Mouse (Mus musculus) kidney, adult 18-20 months (tissue): ENCODE data around the gene Gab3.

Experiments
- DNase-seq: peaks from one replicate; pipeline ENCODE4 v3.0.0; 2021

The Gab3 gene

GRCm38 (mm10) chrX:75084774-75085508 is at the start of gene Gab3:
Gab3 (minus strand) TSS chrX:75085458.
- peak; percentile 44 for DNase-seq

DNA sequence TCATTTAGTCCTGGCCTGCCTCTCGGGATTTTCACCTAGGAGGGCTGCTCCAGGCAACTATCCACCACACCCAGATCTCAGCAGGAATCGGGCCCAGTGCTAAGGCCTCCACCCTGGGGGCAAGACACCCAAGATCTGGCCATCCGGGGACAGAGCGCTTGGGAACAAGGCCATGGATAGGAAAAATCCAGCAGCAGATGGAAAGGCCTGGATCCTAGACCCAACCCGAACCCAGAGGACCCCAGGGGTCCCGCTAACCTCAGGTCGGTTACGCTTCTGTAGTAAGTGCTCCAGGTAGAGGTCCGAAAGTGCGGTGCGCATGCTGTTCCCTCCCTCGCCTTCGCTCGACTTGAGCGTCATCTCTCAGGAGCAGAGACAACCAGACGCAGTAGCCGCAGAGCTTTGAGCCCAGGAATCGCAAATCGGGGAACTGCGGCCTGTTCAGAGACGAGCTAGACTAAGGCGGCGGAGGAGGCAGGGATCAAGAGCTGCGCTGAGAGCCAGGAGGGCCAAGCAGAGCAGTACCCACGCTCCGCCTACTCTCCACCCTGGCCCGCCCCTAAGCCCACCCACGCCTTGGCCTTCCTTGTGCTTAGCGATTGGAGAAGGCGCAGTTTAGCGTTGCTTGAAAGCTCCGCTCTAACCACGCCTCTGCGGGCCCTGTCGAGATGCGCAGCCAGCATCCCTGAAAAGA is 45.4 kb upstream of the Gab3 start, which contains the start of gene Mpp1:
TSS of gene Mpp1 (minus strand) at position 550 of the 694 bp plus-strand sequence.
- DNase-seq: peak; percentile 84

DNA sequence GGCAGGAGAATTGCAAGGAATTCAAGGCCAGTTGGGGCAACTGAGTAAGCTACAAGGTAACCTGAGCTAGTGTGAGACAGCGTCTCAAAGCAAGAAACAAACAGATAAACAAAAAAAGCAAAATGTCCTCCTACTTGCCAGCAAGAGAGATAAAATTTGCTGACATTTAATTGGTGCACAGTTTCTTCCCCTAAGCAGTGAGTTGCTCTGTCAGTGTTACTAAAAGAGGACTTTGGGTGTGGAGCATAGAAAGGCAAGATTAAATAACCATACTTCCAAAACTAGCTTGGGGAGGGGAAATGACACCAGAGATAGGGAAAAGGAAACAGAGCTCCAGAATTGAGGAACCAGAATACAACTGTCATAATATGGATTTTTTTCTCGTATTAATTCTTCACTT is 44.2 kb upstream of the Gab3 start:
- no peak for DNase-seq

- peak; percentile 35 for DNase-seq
These were observed 43.2 kb upstream of the Gab3 start for GRCm38 (mm10) chrX:75128333-75128980.

DNA sequence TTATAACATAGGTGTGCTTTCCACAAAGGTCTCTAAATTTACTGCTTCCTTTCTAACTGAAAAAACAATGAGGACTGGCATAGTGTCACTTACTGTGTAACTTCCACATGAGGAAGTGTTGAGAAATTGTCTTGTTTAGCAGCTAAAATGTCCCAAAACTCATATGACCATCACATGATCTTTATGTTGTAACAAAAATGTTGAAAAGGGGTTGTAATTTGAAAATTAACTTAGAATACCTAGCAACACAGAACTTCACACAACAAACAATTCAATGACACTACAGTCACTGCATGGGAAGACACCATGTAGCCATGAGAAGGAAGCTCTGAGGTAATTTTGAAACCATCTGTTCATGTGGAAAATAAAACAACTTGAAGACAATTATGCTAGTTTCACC is 41.6 kb upstream of the Gab3 start:
- DNase-seq: no peak

GRCm38 (mm10) chrX:75125606-75126005 is 40.3 kb upstream of the Gab3 start:
- no peak for DNase-seq

DNA sequence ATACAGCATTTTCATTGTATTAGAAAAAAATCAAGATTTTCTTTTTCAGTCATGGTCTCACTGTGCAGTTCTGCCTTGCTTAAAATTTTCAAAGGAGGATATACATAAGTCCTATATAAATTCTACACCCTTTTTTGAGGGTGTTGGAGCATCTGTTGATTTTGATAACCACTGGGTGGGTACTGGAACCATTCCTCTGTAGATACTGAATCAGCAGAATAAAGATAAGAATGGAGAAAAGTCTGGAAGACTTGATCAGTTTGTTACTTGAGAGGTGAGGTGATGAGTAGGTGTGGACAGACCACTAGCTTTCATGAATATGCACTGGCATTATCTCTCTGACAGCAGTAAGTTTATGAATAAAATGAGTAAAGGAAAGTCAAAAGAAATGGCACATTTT is 30.3 kb upstream of the Gab3 start:
- no peak for DNase-seq

DNA sequence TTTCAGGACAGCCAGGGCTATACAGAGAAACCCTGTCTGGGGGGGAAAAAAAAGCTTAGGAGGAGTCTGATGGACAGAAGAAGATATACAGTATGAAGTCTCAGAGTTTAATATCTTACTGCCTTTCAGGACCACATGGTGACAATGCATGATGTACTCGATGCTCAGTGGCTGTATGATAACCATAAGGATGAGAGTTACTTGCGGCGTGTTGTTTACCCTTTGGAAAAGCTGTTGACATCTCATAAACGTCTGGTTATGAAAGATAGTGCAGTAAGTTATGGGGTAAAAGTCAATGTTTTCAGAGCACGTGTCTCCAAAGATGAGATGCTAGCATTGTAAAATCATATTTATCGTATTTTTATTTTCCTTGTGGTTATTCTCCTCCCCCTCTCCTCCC is 17.0 kb upstream of the Gab3 start:
- no peak for DNase-seq

- no peak for DNase-seq
These were observed 13.5 kb upstream of the Gab3 start for GRCm38 (mm10) chrX:75098799-75099198.

- no peak for DNase-seq
These were observed 11.0 kb upstream of the Gab3 start for GRCm38 (mm10) chrX:75096163-75096770.

GRCm38 (mm10) chrX:75095369-75096162 is 10.3 kb upstream of the Gab3 start, which contains the start of gene Dkc1:
Dkc1 (plus strand) TSS chrX:75095854.
- peak; percentile 91 for DNase-seq

DNA sequence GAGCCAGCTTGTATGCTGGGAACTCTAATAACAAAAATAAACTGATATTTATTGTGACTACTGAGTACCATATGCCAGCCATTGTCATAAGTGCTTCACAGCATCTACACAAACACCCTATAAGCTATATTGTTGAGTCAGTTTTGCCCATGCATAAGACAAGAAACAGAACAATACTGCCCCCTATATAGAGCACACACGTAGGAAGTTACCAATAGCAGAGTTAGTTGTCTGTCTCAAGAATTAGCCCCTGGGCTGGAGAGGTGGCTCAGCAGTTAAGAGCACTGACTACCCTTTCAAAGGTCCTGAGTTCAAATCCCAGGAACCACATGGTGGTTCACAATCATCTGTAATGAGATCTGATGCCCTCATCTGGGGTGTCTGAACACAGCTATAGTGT is 396 bp upstream of the Gab3 start:
- no peak for DNase-seq

- peak; percentile 29 for DNase-seq
These were observed 1.1 kb downstream of the Gab3 start for GRCm38 (mm10) chrX:75083982-75084773.

- DNase-seq: no peak
These were observed 2.9 kb downstream of the Gab3 start for GRCm38 (mm10) chrX:75082351-75082750.

DNA sequence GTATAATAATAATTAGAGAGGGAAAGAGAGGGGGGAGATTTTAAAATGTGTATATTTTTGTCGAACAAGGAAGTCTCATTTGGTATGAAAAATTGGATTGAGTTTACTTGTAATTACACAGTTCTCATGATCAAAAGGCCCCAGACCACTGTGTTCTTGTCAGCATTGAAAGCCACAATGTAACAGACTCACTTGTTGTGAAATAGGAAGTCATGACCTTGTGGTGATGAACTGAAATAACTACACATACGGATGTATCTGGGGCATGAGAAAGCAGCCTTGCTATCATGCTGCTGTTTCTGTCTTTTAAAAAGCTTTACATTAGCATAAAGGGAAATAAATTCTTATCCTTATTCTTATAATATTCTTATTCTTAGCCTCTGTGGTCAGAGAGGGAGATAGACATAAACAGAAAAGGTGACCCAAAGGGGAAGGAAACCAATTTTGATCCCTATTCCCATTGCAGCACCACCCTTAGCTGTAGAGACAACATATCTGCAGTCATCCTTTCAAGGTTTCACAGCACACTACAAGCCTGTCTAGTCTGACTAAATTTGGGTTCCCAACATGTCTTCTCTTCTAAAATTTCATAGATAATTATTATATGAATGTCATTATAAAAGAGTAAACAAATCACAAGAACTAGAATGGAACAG is 29.0 kb downstream of the Gab3 start:
- no peak for DNase-seq

- peak; percentile 22 for DNase-seq
These were observed 38.2 kb downstream of the Gab3 start for GRCm38 (mm10) chrX:75046921-75047635.

GRCm38 (mm10) chrX:75045931-75046330 is 39.3 kb downstream of the Gab3 start:
- peak; percentile 12 for DNase-seq

DNA sequence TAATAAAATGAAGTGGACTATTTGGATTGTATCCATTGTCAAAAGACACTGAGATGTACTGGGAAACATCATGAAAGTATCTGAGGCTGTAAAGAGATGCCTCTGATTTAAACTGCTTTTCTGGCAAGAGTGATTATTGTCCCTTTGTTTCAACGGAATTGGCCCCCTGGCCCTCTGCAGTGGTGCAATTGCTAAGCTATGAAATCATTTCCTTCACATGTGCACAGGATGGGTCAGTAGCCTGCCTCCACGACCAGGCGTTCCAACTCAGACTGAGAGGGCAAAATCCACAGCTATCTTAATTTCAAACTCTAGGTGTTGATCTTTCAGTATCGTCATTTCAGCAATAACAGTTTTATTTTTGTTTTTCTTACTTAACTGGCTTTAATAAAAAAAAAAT is 40.7 kb downstream of the Gab3 start:
- DNase-seq: peak; percentile 11

DNA sequence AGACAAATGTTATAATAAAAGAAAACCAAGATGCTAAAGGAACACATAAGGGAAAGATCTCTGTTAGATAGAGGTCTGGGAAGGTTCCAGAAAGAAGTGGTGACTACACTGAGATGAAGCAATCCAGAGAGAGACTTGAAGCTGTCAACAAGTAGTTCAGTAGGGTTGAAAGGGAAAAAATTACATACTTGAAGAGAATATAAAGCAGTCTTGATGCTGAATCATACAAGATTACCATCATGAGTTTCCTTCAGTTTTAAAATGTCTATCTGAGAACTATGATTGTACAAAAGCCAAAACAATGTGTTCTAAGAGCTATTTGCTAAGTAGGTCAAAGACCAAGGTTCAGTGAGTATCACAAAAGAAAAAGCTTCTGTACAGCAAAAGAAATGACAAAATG is 48.6 kb downstream of the Gab3 start:
- DNase-seq: no peak

DNA sequence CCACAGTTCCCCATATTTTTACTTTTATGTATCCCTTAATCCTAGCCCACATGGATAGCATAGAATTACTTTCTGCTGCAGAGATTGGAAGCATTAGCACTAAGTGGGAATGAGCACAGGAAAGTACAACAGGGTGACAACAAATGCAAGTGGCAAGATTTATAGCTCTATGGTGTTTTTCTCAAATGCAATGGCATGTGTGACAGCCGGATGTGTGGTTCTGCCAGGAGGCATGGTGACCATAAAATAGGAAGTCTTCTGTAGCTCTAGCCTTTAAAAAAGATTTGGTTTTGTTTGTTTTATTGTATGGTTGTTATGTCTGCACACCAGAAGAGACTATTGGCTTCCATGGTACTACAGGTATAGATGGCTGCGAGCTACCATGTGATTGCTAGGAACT is 50.1 kb downstream of the Gab3 start:
- DNase-seq: no peak
